In the genomic region with DNA sequence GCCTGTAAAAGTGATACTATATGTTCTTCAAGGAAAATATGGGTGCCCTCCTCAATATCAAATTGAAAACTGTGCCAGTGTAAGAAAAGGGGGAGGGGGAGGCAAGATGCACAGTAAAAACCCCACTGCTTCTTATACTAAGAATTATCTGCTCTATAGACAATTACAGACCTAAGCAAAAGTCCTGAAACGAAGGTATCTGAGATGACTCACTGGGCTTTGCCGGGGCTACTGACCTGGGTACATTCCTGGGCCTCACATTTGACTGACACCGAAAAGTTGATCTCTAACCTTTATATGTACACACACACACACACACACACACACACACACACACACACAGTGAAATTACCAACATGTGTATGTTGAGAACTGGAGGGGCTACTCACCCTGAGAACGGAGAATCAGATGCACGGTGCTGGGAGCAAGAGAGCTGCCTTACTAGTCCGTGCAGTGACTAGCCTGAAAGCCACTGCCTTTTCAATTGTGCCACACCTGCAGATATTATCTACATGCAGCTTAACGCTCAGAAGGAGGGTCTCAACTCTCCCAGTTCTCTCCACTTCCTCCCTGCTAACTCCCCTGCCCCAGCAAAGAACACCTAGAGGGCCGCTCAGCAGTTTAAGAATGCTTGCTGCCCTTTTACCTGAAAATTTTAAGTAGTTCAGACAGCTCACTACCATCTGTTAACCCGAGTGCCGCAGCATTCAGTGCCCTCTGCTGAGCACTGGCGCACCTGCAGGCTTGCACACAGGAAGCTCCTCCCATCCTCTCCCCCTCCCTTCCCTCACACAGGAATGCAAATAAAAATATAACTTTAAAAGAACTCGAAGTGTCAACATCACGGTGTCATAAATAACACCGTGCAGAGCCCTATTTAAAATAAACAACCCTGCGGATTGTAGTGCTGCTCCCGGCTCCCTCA, we compare ENCODE assay signal across 7 mouse cellular contexts. TPM values are rescaled to one million over a fixed set of nuclear protein-coding genes. Genes with fewer than 3 reads are reported as not detected.
DNase-seq lines count a peak whose midpoint lies in the region; ATAC-seq lines count a peak whose summit lies in the region.

No protein-coding gene starts in this region.

- no peaks in the 10 kb centered on the region for H3K36me3 ChIP-seq in embryonic facial prominence, embryonic 12.5 days
- H3K36me3 ChIP-seq in limb, embryonic 11.5 days (ENCODE audit: control insufficient read depth, insufficient read depth, low read length), result no peaks in the 10 kb centered on the region
- H3K36me3 ChIP-seq in midbrain, embryonic 13.5 days, result no peaks in the 10 kb centered on the region

- WGBS in embryonic facial prominence, embryonic 12.5 days, result 14% methylated on average over 16 of the region's 16 CpGs
- 22% methylated on average over 16 of the region's 16 CpGs for WGBS in limb, embryonic 11.5 days
- whole genome bisulfite sequencing in midbrain, embryonic 13.5 days, result 19% methylated on average over 16 of the region's 16 CpGs

- peak; percentile 87; the same call in 1 of the 2 replicates for ATAC-seq in embryonic facial prominence, embryonic 12.5 days (ENCODE audit: insufficient number of reproducible peaks, insufficient read depth, low FRiP score, low TSS enrichment)
- peak; percentile 93 for ATAC-seq in limb, embryonic 11.5 days (ENCODE audit: insufficient number of reproducible peaks, low FRiP score, low TSS enrichment, low read depth)
- peak; percentile 93 for ATAC-seq in midbrain, embryonic 13.5 days

- peak overlapping the region; percentile 48 for H3K4me3 ChIP-seq in embryonic facial prominence, embryonic 12.5 days
- peak overlapping the region; percentile 39 for H3K4me3 ChIP-seq in limb, embryonic 11.5 days (ENCODE audit: low read depth, low read length)
- H3K4me3 ChIP-seq in midbrain, embryonic 13.5 days (replicated peaks), result peak overlapping the region; percentile 45

- H3K27ac ChIP-seq in embryonic facial prominence, embryonic 12.5 days, result no peak overlapping the region
- H3K27ac ChIP-seq in limb, embryonic 11.5 days (replicated peaks; ENCODE audit: low read depth, low read length), result no peak overlapping the region
- no peak overlapping the region for H3K27ac ChIP-seq in midbrain, embryonic 13.5 days

- no peaks in the 10 kb centered on the region for H3K9me3 ChIP-seq in embryonic facial prominence, embryonic 12.5 days
- H3K9me3 ChIP-seq in limb, embryonic 11.5 days (ENCODE audit: control insufficient read depth, low read length), result no peaks in the 10 kb centered on the region
- H3K9me3 ChIP-seq in midbrain, embryonic 13.5 days, result no peaks in the 10 kb centered on the region

- peak overlapping the region; percentile 61 for H3K4me2 ChIP-seq in embryonic facial prominence, embryonic 12.5 days (replicated peaks)
- H3K4me2 ChIP-seq in limb, embryonic 11.5 days (ENCODE audit: low read depth, severe bottlenecking), result peak overlapping the region; percentile 58
- peak overlapping the region; percentile 60 for H3K4me2 ChIP-seq in midbrain, embryonic 13.5 days (replicated peaks)

- H3K4me1 ChIP-seq in embryonic facial prominence, embryonic 12.5 days, result no peaks in the 10 kb centered on the region
- no peaks in the 10 kb centered on the region for H3K4me1 ChIP-seq in limb, embryonic 11.5 days (ENCODE audit: control insufficient read depth, insufficient read depth, low read length)
- peaks cover 8% of the 10 kb centered on the region for H3K4me1 ChIP-seq in midbrain, embryonic 13.5 days (replicated peaks)

- DNase-seq in adrenal gland, postnatal 25 days, result peak; percentile 68
- peak; percentile 92 to 94 for DNase-seq in heart, adult 18-20 months
- peak; percentile 95 for DNase-seq in kidney, adult 18-20 months
- peak; percentile 80 for DNase-seq in limb, embryonic 11.5 days (ENCODE audit: low spot score)
- DNase-seq in spleen, adult 18-20 months, result peak; percentile 86

- no peaks in the 10 kb centered on the region for H3K27me3 ChIP-seq in embryonic facial prominence, embryonic 12.5 days
- H3K27me3 ChIP-seq in limb, embryonic 11.5 days (ENCODE audit: control insufficient read depth, insufficient read depth, low read length), result no peaks in the 10 kb centered on the region
- no peaks in the 10 kb centered on the region for H3K27me3 ChIP-seq in midbrain, embryonic 13.5 days

- peak overlapping the region; percentile 40; the same call in 1 of the 2 replicates for H3K9ac ChIP-seq in embryonic facial prominence, embryonic 12.5 days
- H3K9ac ChIP-seq in limb, embryonic 11.5 days (ENCODE audit: low read length), result peak overlapping the region; percentile 53
- peak overlapping the region; percentile 42 for H3K9ac ChIP-seq in midbrain, embryonic 13.5 days (replicated peaks)

RNA-seq across cellular contexts. Expression of gene Cd69, which starts 37.6 kb away (rescaled TPM):
- total RNA-seq in adrenal gland, postnatal 25 days (2021), result 0.15 TPM in 1 of 2 replicates, not detected in the other
- not detected in 2 replicates for polyA plus RNA-seq in embryonic facial prominence, embryonic 12.5 days (2016; fragmentation: Nextera tagmentation; extraction: Ambion mirVana)
- total RNA-seq in heart, adult 18-20 months (2021), result 1 to 10 TPM in 1 of 2 experiments, under 1 TPM in 1; 0.17 to 1.6 TPM
- polyA plus RNA-seq in limb, embryonic 11.5 days (2014; fragmentation: Nextera tagmentation; extraction: Ambion mirVana), result 0.11 and 0.28 TPM in 2 replicates
- not detected in 2 replicates for polyA plus RNA-seq in midbrain, embryonic 13.5 days (2015; fragmentation: Nextera tagmentation; extraction: Ambion mirVana)

RNA-seq across cellular contexts. Expression of gene Clec2d, which starts 57.2 kb away (rescaled TPM):
- total RNA-seq in adrenal gland, postnatal 25 days (2021), result 42.2 and 43.0 TPM in 2 replicates
- polyA plus RNA-seq in embryonic facial prominence, embryonic 12.5 days (2016; fragmentation: Nextera tagmentation; extraction: Ambion mirVana), result 0.13 TPM in 1 of 2 replicates, not detected in the other
- 10 to 100 TPM; 32.0 to 46.1 TPM for total RNA-seq in heart, adult 18-20 months (2021)
- 0.16 TPM in 1 of 2 replicates, not detected in the other for polyA plus RNA-seq in limb, embryonic 11.5 days (2014; fragmentation: Nextera tagmentation; extraction: Ambion mirVana)
- polyA plus RNA-seq in midbrain, embryonic 13.5 days (2015; fragmentation: Nextera tagmentation; extraction: Ambion mirVana), result 0.13 TPM in 1 of 2 replicates, not detected in the other
